Mouse (Mus musculus): ENCODE results near the gene Nhlrc2.

- no peak for TF ChIP-seq POLR2A (IDR thresholded peaks at IDR 0.05; ENCODE audit: insufficient read depth, low read length)
- no peak for TF ChIP-seq CTCF (IDR thresholded peaks at IDR 0.05; ENCODE audit: low read depth, low read length)
- no peak for TF ChIP-seq EP300 (IDR thresholded peaks at IDR 0.05; ENCODE audit: insufficient read depth, low read depth, low read length)
These were observed 15.4 kb downstream of the Nhlrc2 start for GRCm38 (mm10) chr19:56563469-56563868.

Measured in ES-Bruce4 (cell line).